Mouse (Mus musculus) thymus, postnatal 25 days (tissue): Measurements from ENCODE around the gene Uxs1.

Experiments used
- DNase-seq: peaks from one replicate; pipeline ENCODE4 v3.0.0; 2022

The Uxs1 gene

DNA sequence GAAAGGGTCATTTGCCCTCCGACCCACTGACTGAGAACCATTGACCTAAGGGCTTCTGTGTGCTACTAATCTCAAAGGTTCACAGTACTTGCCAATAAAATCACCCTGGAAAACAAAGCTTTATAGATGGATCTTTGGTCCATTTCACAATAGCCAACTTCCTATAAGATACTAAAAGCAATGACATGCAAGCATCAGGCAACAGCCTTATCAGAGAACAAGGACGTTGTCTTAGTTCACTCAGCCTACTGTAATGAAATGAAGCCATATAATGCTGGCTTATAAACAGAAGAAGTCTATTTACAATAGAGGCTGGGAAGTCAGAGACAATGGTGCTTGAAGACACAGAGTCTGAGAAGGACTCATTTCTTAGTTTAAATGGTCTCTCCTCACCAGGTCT is 37.8 kb downstream of the Uxs1 start:
- no peak for DNase-seq

DNA sequence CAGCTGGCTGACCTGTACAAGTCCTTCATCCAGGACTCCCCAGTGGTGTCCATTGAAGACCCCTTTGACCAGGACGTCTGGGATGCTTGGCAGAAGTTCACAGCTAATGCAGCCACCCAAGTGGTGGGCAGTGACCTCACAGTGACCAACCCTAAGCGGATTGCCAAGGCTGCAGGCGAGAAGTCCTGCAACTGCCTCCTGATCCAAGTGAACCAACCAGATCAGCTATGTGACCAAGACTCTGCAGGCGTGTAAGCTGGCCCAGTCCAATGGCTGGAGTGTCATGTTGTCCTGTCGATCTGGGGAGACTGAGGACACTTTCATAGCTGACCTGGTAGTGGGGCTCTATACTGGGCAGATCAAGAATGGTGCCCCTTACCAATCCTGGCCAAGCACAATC is 40.9 kb downstream of the Uxs1 start:
- DNase-seq: no peak

GRCm38 (mm10) chr1:43785316-43785715 is 42.3 kb downstream of the Uxs1 start:
- DNase-seq: no peak

- no peak for DNase-seq
These were observed 44.4 kb downstream of the Uxs1 start for GRCm38 (mm10) chr1:43783186-43783585.

DNA sequence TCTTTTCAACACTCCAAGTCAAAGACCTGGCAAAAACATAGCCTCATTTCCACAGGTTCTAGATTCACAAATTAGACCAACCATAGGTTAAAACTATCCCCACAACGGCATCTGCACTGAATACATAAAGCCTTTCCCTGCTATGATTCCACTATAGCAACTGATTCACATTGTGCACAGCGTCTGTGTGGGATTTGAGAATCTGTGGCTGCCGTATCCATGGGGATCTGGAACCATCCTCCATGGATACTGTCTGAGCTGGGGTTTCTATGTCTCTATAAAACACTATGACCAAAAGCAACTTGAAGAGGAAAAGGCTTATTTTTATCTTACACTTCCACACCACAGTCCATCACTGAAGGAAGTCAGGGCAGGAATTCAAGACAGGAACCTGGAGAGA is 44.9 kb downstream of the Uxs1 start:
- DNase-seq: no peak

DNA sequence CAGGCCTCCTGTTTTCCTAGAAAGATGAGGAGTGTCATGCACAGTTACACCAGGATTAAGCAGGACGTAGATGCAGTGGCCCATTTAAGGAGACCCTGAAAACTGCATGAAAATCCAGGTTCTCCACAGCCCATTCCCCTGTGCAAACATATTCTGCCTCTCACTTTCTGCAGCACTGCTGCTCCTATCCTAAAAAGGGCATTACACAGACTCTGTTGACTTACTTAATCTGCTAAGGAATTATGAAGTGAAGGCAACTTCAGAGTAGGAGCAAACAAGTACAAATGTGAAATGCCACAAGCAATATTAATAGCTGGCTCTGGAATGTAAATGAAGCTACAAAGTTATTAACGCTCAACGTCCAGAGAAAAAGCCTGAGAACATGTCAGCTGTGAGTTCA is 45.9 kb downstream of the Uxs1 start:
- DNase-seq: no peak

DNA sequence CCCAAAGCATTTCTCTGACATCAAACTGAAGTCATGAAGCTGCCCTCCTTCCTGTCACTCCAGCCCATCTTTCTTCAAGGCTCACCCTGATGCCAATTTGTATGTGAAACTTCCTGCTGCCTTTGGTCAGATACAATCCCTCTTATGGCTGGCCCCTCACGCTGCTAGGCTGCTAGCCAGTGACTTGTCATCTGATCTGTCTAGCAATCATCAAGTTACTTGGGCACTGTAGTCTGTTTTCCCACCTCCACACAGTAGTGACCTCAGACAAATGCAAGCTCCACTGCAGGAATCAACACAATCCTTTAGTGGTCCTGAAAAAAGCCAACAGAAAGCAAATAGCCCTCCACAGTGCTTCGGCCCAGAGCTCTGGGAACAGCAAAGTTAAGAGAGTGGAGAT is 46.4 kb downstream of the Uxs1 start:
- DNase-seq: no peak

GRCm38 (mm10) chr1:43776106-43776505 is 51.5 kb downstream of the Uxs1 start:
- no peak for DNase-seq

GRCm38 (mm10) chr1:43774126-43774525 is 53.5 kb downstream of the Uxs1 start:
- DNase-seq: no peak

DNA sequence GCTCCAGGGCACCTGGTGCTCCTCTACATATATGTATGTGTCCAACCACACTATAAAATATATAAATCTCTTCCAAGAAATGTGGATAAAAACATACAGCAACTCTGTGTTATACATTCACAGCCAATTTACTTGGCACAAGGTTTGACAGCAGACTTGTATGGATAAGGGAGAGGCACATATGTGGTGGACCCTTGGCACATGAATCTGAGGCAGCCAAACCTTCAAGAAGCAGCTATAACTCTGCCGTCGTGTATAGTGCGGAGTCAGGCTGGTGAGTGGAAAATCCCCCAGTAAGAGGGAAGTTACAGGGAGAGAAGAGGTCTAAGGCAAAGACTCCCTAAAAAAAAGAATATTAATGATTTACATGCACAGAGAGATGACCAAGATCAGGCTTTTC is 54.9 kb downstream of the Uxs1 start:
- DNase-seq: no peak

DNA sequence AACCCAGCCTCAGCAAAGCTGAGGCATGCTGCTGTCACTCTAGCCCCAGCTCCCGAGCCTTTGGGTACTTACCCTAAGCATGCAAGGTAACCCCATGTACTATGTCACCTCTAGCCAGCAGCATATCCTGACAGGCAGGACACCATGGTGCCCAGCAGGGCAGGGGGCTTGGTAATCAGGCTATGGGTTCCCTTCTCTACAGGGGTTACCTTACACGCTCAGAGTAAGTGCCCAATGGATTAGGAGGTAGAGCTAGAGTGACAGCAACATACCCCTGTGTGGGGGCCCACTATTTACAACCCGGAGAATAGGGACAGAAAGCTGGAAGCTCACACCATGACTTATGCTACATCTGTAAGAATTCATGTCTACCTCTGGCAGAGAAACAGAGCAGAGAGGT is 57.6 kb downstream of the Uxs1 start:
- DNase-seq: no peak

- DNase-seq: no peak
These were observed 58.3 kb downstream of the Uxs1 start for GRCm38 (mm10) chr1:43769348-43769747.

GRCm38 (mm10) chr1:43768385-43768990 is 59.1 kb downstream of the Uxs1 start:
- peak; percentile 59 for DNase-seq

DNA sequence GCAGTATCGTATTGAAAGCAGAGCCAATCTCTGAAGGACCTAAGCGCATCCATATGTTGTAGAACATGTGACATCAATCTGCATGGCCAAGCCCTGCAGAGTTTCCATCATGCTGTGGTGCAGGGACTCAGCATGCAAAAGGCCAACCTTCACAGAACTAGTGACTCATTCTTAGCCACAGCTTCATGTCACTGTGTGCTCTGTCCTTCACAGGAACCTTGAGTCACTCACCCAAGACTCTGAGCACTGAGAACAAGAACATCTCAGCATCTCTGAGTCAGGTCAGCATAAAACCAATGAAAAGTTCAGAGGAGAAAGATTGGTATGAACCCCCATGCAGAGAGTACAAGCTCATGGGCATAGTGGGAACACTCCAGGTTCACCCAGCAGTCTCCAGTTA is 61.3 kb downstream of the Uxs1 start:
- DNase-seq: no peak

DNA sequence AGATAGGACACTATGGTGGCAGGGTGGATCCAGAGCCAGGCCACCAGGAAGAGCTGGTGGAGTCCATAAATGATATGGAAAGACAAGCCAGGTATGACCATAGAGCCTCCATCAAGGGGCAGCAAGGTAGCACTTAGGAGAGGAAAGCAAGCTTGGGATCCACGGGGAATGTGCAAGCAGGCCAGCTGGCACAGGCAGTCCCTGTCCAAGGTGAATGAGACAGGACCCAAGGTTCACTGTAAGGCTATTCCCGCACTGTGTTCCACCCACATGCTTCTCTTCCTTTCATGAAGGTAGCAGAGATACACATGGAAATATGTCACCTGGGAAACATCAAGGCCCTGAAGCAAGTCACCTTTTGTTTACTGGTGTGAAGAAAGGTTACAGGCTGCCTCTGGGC is 63.1 kb downstream of the Uxs1 start:
- no peak for DNase-seq

DNA sequence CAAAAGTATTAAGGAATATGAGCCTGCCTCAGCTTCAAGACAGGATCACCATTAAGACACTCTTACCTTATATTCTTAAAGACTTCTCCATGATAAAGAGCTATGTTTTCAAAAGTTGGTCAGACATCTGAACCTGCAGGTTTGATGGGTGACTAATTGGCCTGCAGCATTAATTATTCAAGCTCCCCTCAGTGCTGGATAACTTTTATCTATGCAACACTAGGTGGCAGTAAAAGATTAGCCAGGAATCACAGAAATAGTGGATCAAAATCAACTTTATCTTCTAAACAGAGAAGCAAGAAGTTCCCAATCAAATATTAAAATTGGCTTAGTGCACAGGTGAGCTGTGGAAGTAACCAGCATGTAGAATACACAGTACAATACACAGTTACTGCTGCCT is 67.5 kb downstream of the Uxs1 start:
- no peak for DNase-seq

DNA sequence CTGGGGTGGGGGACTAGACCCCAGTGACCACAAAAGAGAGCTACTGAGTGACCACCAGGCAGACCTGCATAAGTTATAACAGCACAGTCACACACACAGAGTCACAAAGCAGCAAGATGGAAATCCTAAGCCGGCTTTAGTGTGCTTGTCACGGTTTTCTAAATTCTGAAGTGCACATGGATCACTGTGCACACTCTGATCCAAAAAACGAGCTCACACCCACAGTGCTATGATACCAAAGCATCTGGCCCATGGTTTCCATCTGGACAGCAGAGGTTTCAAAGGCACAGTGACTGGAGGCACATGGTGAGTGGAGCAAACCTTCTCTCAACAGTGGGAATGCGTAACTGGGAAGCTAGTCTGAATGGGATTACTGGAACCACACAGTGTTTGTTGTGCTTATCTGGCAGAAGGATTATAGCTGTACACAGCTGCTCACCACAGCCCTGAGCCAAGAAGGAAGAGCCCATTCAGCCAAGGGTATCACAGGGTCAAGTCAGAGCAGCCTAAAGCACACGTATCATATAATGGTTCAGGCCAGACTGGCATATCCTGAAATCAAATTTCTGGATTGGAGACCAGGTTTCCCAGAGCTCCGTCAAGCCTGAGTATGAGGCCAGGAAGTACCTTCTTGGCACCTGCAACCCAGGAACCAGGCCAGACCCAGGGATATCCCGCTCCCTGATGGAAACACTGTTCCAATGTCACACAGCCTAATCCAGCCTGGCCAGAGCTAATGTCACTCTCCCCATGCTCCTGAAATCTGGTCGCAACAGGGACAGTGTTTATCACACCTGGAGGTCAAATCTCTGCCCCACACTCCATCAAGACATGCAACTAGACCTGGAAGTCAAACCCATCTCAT is 72.9 kb downstream of the Uxs1 start:
- DNase-seq: no peak

DNA sequence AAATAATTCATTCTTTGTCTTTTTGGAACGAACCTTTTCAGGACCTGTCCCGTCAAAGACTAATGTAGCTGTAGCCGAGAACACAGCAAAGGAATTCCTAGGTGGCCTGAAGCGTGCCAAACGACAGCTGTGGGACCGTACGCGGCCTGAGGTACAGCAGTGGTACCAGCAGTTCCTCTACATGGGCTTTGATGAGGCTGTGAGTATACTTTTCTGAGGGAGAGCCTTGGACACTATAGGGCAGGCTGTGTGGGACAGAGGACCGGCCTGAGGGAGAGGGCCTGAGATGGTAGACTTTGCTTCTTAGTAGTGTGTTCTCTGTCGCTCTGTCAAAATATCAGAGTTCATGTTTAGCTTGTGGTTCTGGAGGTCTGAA is 89.1 kb downstream of the Uxs1 start:
- DNase-seq: no peak

DNA sequence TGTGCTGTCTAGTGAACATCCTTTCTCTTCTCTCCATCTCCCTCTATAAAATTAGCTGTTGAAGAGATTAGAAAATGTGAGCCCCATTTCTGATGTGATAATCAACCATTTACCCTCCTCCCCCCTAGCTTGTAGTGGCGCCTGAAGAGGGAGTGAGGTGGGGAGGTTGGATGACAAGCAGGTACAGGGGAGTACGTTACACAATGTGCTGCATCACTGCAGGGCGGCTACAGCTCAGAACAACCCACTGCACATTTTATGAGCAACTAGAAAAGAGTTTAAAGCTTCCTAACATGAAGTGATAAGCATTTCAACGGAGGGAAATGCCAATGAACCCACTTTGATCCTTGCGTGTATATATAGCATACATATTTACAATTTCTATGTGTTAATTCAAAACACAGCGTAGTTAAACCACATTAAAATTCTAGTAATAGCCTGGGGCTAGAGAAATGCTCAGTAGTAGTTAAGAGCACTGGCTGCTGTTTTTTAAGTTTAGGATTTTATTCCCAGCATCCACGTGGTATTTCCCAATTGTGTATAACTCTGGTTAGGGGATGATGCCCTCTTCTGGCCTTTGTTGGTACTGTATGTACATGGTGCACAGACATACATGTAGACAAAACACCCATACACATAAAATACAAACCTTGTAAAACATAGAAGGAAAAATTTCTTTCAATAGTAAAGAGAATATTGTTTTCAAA is 89.6 kb downstream of the Uxs1 start:
- DNase-seq: peak; percentile 47

GRCm38 (mm10) chr1:43732657-43733056 is 94.9 kb downstream of the Uxs1 start:
- DNase-seq: no peak

DNA sequence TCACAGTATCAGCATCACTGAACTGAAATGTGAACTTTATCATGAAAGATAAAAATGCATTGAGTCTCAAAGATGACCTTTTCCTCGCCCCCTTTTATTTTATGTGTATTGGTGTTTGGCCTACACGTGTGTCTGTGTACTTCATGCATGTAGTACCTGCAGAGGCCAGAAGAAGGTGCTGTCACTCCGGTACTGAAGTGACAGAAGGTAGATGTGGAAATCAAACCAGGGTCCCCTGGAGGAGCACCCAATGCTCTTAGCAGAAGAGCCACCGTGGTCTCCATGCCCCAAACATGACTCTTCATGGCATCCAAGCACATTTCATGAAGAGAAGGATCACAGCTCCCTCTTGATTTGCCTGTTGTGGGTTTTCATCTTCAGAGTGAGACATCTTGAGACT is 95.5 kb downstream of the Uxs1 start:
- DNase-seq: no peak

DNA sequence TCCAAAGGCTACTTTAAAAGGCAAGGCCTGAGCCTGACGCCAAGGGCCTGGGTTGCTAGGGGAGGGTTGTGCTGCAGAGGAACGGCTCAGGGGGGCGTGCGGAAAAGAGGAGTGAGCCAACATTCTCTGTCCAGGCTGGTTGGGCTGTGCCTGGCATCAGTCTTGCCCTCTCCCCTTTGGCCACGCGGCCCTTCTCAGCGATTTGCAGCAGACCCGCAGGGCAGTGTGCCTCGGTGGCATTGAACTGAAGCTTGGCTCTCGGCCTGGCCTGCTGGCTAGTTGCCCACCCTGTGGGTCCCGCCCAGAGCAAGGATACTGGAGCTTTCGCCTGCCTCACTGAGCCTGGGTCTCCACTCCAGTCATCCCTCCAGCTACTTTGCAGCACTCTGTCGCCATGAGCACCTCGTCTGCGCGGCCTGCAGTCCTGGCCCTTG is 97.1 kb downstream of the Uxs1 start, which contains the start of gene 1500015O10Rik:
1500015O10Rik (plus strand) TSS at position 112 of the 434 bp plus-strand sequence.
- DNase-seq: no peak

DNA sequence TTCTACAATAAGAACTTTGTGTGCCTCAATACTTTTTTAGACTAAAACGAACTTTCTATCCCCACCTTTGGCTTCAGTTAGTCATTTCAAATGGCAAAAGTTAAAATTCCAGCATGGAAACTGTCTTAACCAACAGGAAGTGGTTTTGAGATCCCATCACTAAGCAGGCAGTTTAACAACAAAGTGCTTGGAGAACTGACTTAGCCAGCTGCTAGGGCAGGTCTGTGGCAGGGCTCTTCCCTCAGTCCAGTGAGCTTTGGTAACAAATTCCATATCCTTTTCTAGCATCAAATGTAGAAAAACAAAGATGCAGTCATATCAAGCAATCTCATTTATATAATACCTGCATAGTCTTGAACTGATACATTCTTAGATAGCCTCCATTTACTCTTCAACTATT is 105.1 kb downstream of the Uxs1 start:
- DNase-seq: no peak

GRCm38 (mm10) chr1:43718793-43719192 is 108.8 kb downstream of the Uxs1 start:
- DNase-seq: no peak
